Mouse (Mus musculus): Measurements from ENCODE around the gene Plac8.

DNA sequence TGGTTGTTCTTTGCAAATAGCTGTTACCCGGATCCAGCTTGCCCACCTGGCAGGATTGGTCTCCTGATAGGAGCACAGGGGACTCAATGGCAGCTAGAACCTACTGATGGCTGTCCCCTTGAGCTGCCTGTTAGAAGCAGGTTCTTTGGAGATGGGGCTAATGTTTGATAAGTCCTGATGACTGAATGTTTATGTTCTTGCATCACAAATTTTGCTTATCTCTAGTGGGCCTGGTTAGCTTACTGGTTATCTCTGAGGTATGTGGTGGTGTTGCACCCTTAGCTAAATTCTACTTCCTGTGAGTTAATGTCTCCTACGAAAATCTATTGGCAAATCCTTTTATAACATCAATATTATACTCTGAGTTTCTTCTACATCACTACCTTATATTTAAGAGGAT is 20.1 kb downstream of the Plac8 start:
- TF ChIP-seq CTCF (IDR thresholded peaks at IDR 0.05; ENCODE audit: low read depth): no peak
- TF ChIP-seq EP300 (IDR thresholded peaks at IDR 0.05; ENCODE audit: low read depth): no peak

All from liver, postnatal 0 days (tissue).